Mouse (Mus musculus) bone marrow macrophage, adult 2 months (primary cell): Measurements from ENCODE around the gene Zfp526.

Experiments used
- CTCF ChIP-seq: IDR thresholded peaks from 2 replicates; pipeline ENCODE4 v1.5.1; 2012; ENCODE audit warnings: low read depth, mild to moderate bottlenecking, low read length, moderate library complexity
- POLR2A ChIP-seq: IDR thresholded peaks from 2 replicates; pipeline ENCODE4 v1.6.1; 2012; ENCODE audit warnings: mild to moderate bottlenecking, low read depth, low read length, borderline replicate concordance

DNA sequence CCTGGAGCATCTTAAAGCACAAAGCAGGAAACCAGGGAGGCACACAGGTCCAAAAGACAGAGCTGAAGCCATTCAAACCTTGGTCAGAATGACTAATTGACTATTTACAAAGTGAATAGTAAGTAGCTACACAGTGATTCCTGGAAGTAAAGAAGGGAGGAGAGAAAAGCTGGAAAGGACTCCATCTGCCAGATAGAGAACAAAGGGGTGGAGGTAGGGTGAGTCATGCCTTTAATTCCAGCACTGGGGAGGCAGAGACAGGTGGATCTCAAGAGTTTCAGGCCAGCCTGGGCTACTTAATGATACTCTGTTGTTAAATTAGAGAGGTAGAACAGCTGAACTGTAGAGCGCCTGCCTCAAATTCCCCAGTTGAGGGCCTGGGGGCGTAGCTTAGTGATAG lies 7.1 kb upstream of the Zfp526 start:
- TF ChIP-seq CTCF (no peak), POLR2A (no peak)
